Mouse (Mus musculus) yolk sac, embryonic 10.5 days (tissue): ENCODE measurements around the gene Eprs.

Experiments
- DNase-seq: peaks from one replicate; pipeline ENCODE4 v3.0.0-alpha.2; 2017; ENCODE audit warnings: low spot score

The Eprs gene

GRCm38 (mm10) chr1:185363526-185364182 is 810 bp downstream of the Eprs start:
- DNase-seq, result peak; percentile 71

- DNase-seq, result no peak
Measured at GRCm38 (mm10) chr1:185364183-185364540, 1.3 kb downstream of the Eprs start.

GRCm38 (mm10) chr1:185367383-185367782 is 4.5 kb downstream of the Eprs start:
- DNase-seq, result no peak

- DNase-seq, result peak; percentile 34
Measured at GRCm38 (mm10) chr1:185369979-185370378, 7.1 kb downstream of the Eprs start.

GRCm38 (mm10) chr1:185376390-185376789 is 13.5 kb downstream of the Eprs start:
- no peak for DNase-seq

- DNase-seq, result no peak
Measured at GRCm38 (mm10) chr1:185377429-185377828, 14.6 kb downstream of the Eprs start.

GRCm38 (mm10) chr1:185401615-185402014 is 38.8 kb downstream of the Eprs start:
- no peak for DNase-seq

GRCm38 (mm10) chr1:185404021-185404420 is 41.2 kb downstream of the Eprs start:
- no peak for DNase-seq

GRCm38 (mm10) chr1:185405921-185406320 is 43.1 kb downstream of the Eprs start:
- DNase-seq, result no peak

- no peak for DNase-seq
Measured at GRCm38 (mm10) chr1:185409831-185410230, 47.0 kb downstream of the Eprs start.

- no peak for DNase-seq
Measured at GRCm38 (mm10) chr1:185418011-185418410, 55.2 kb downstream of the Eprs start.

GRCm38 (mm10) chr1:185419805-185420204 is 57.0 kb downstream of the Eprs start:
- DNase-seq, result no peak

- peak; percentile 26 for DNase-seq
Measured at GRCm38 (mm10) chr1:185420776-185421175, 57.9 kb downstream of the Eprs start.

GRCm38 (mm10) chr1:185426583-185426982 is 63.7 kb downstream of the Eprs start:
- no peak for DNase-seq

GRCm38 (mm10) chr1:185430488-185430887 is 67.6 kb downstream of the Eprs start:
- DNase-seq, result no peak

- DNase-seq, result no peak
Measured at GRCm38 (mm10) chr1:185431245-185431997, 68.6 kb downstream of the Eprs start.

GRCm38 (mm10) chr1:185431998-185432317 is 69.1 kb downstream of the Eprs start:
- no peak for DNase-seq

GRCm38 (mm10) chr1:185433112-185433511 is 70.3 kb downstream of the Eprs start:
- DNase-seq, result no peak

GRCm38 (mm10) chr1:185438841-185439580 is 76.2 kb downstream of the Eprs start:
- no peak for DNase-seq

- no peak for DNase-seq
Measured at GRCm38 (mm10) chr1:185441703-185442472, 79.0 kb downstream of the Eprs start.

- no peak for DNase-seq
Measured at GRCm38 (mm10) chr1:185448936-185449335, 86.1 kb downstream of the Eprs start.

- DNase-seq, result no peak
Measured at GRCm38 (mm10) chr1:185449727-185450126, 86.9 kb downstream of the Eprs start.
